Mouse (Mus musculus): ENCODE measurements around the gene Bin2.
A peak's percentile ranks its signal among the peaks of the same experiment; 100 is the strongest.

DNA sequence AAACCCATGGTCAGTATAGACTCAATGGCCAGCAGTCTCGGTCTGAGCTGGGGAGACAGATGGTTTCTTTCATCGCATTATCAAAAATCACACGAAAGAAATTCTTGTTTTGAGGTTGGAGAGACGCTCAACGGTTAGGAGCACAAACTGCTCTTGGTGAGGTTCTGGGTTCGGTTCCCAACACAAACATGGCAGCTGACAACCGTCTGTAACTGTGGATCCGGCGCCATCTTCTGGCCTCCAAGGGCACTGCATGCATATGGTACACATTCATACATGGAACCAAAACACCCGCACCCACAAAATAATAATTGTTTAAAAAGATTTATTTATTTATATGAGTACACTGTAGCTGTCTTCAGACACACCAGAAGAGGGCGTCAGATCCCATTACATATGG lies 49.2 kb upstream of the Bin2 start:
- TF ChIP-seq NRF1 (IDR thresholded peaks at IDR 0.05; ENCODE audit: low read depth, low read length) (no peak), ZC3H11A (IDR thresholded peaks at IDR 0.05; ENCODE audit: low read depth, low read length) (no peak), POLR2A (IDR thresholded peaks at IDR 0.05; ENCODE audit: low read depth, low read length) (no peak), EP300 (IDR thresholded peaks at IDR 0.05; ENCODE audit: low read length) (no peak), USF2 (conservative IDR thresholded peaks at IDR 0.05; ENCODE audit: low read depth, low read length) (no peak), MAZ (IDR thresholded peaks at IDR 0.05; ENCODE audit: low read depth, low read length) (no peak), MYC (IDR thresholded peaks at IDR 0.05; ENCODE audit: low read depth, low read length) (no peak), SMC3 (IDR thresholded peaks at IDR 0.05; ENCODE audit: low read depth, low read length) (peak; percentile 38)

All from CH12.LX (cell line).